Mouse (Mus musculus): Measurements from ENCODE around the gene Brd7. TPM values are rescaled to one million over a fixed set of nuclear protein-coding genes. Genes with fewer than 3 reads are reported as not detected.

The Brd7 gene
- polyA plus RNA-seq, 1 experiment from 2014 or later, result 64.6 TPM

- Histone ChIP-seq H3K4me3 (replicated peaks; ENCODE audit: low read depth, low read length) (no peak overlapping the region), H3K27me3 (ENCODE audit: insufficient read depth, low read length) (no peaks in the 10 kb centered on the region), H3K9me3 (replicated peaks; ENCODE audit: low read length) (no peaks in the 10 kb centered on the region), H3K36me3 (ENCODE audit: insufficient read depth, low read length) (no peaks in the 10 kb centered on the region), H3K27ac (no peak overlapping the region), H3K4me2 (ENCODE audit: low read length) (no peak overlapping the region), H3K9ac (ENCODE audit: low read depth, low read length) (no peak overlapping the region), H3K4me1 (replicated peaks; ENCODE audit: insufficient read depth, low read length) (no peaks in the 10 kb centered on the region; the same call in 1 of the 2 replicates)
- ATAC-seq (replicated peaks; ENCODE audit: low FRiP score, low read depth) (no peak), DNase-seq (ENCODE audit: low spot score) (no peak)
- WGBS, result 86% methylated on average over 10 of the region's 10 CpGs
- no peak for TF ChIP-seq CTCF (IDR thresholded peaks at IDR 0.05; ENCODE audit: low read depth)
Measured at GRCm38 (mm10) chr8:88298733-88299103, 63.3 kb downstream of the Brd7 start.

GRCm38 (mm10) chr8:88297976-88298732, 63.8 kb downstream of the Brd7 start:
- H3K4me3 ChIP-seq (replicated peaks; ENCODE audit: low read depth, low read length), result no peak overlapping the region
- no peaks in the 10 kb centered on the region for H3K27me3 ChIP-seq (ENCODE audit: insufficient read depth, low read length)
- DNase-seq (ENCODE audit: low spot score) (peak; percentile 64), ATAC-seq (replicated peaks; ENCODE audit: low FRiP score, low read depth) (peak; percentile 50; the same call in 1 of the 2 replicates)
- 29% methylated on average over 12 of the region's 12 CpGs for WGBS
- no peaks in the 10 kb centered on the region; the same call in 1 of the 2 replicates for H3K4me1 ChIP-seq (replicated peaks; ENCODE audit: insufficient read depth, low read length)
- no peak overlapping the region for H3K4me2 ChIP-seq (ENCODE audit: low read length)
- TF ChIP-seq CTCF (IDR thresholded peaks at IDR 0.05; ENCODE audit: low read depth), result no peak
- no peak overlapping the region for H3K9ac ChIP-seq (ENCODE audit: low read depth, low read length)
- no peaks in the 10 kb centered on the region for H3K36me3 ChIP-seq (ENCODE audit: insufficient read depth, low read length)
- H3K9me3 ChIP-seq (replicated peaks; ENCODE audit: low read length), result no peaks in the 10 kb centered on the region
- no peak overlapping the region for H3K27ac ChIP-seq

GRCm38 (mm10) chr8:88294977-88295376, 67.0 kb downstream of the Brd7 start:
- Histone ChIP-seq H3K27me3 (ENCODE audit: insufficient read depth, low read length) (no peaks in the 10 kb centered on the region), H3K4me1 (replicated peaks; ENCODE audit: insufficient read depth, low read length) (no peaks in the 10 kb centered on the region; the same call in 1 of the 2 replicates), H3K36me3 (ENCODE audit: insufficient read depth, low read length) (no peaks in the 10 kb centered on the region), H3K4me3 (replicated peaks; ENCODE audit: low read depth, low read length) (no peak overlapping the region), H3K9ac (ENCODE audit: low read depth, low read length) (no peak overlapping the region), H3K9me3 (replicated peaks; ENCODE audit: low read length) (no peaks in the 10 kb centered on the region), H3K27ac (no peak overlapping the region), H3K4me2 (ENCODE audit: low read length) (no peak overlapping the region)
- no peak for DNase-seq (ENCODE audit: low spot score)
- TF ChIP-seq CTCF (IDR thresholded peaks at IDR 0.05; ENCODE audit: low read depth), result no peak
- 75% methylated on average over 2 of the region's 2 CpGs for WGBS
- ATAC-seq (replicated peaks; ENCODE audit: low FRiP score, low read depth), result no peak

GRCm38 (mm10) chr8:88293590-88294356, 68.2 kb downstream of the Brd7 start:
- no peaks in the 10 kb centered on the region for H3K27me3 ChIP-seq (ENCODE audit: insufficient read depth, low read length)
- H3K27ac ChIP-seq, result no peak overlapping the region
- no peaks in the 10 kb centered on the region; the same call in 1 of the 2 replicates for H3K4me1 ChIP-seq (replicated peaks; ENCODE audit: insufficient read depth, low read length)
- no peaks in the 10 kb centered on the region for H3K9me3 ChIP-seq (replicated peaks; ENCODE audit: low read length)
- no peak for ATAC-seq (replicated peaks; ENCODE audit: low FRiP score, low read depth)
- no peak for TF ChIP-seq CTCF (IDR thresholded peaks at IDR 0.05; ENCODE audit: low read depth)
- H3K4me3 ChIP-seq (replicated peaks; ENCODE audit: low read depth, low read length), result no peak overlapping the region
- WGBS, result 89% methylated on average over 9 of the region's 9 CpGs
- H3K4me2 ChIP-seq (ENCODE audit: low read length), result no peak overlapping the region
- DNase-seq (ENCODE audit: low spot score), result no peak
- no peaks in the 10 kb centered on the region for H3K36me3 ChIP-seq (ENCODE audit: insufficient read depth, low read length)
- no peak overlapping the region for H3K9ac ChIP-seq (ENCODE audit: low read depth, low read length)

GRCm38 (mm10) chr8:88292926-88293325, 69.1 kb downstream of the Brd7 start:
- no peak for DNase-seq (ENCODE audit: low spot score)
- H3K4me3 ChIP-seq (replicated peaks; ENCODE audit: low read depth, low read length), result no peak overlapping the region
- H3K36me3 ChIP-seq (ENCODE audit: insufficient read depth, low read length), result no peaks in the 10 kb centered on the region
- H3K27me3 ChIP-seq (ENCODE audit: insufficient read depth, low read length), result no peaks in the 10 kb centered on the region
- H3K4me2 ChIP-seq (ENCODE audit: low read length), result no peak overlapping the region
- H3K9me3 ChIP-seq (replicated peaks; ENCODE audit: low read length), result no peaks in the 10 kb centered on the region
- no peak overlapping the region for H3K27ac ChIP-seq
- TF ChIP-seq CTCF (IDR thresholded peaks at IDR 0.05; ENCODE audit: low read depth), result no peak
- no peak for ATAC-seq (replicated peaks; ENCODE audit: low FRiP score, low read depth)
- H3K9ac ChIP-seq (ENCODE audit: low read depth, low read length), result no peak overlapping the region
- 78% methylated on average over 3 of the region's 3 CpGs for WGBS
- H3K4me1 ChIP-seq (replicated peaks; ENCODE audit: insufficient read depth, low read length), result no peaks in the 10 kb centered on the region; the same call in 1 of the 2 replicates

- no peak overlapping the region for H3K4me3 ChIP-seq (replicated peaks; ENCODE audit: low read depth, low read length)
- H3K27ac ChIP-seq, result no peak overlapping the region
- no peaks in the 10 kb centered on the region for H3K4me1 ChIP-seq (replicated peaks; ENCODE audit: insufficient read depth, low read length)
- H3K27me3 ChIP-seq (ENCODE audit: insufficient read depth, low read length), result no peaks in the 10 kb centered on the region
- H3K9ac ChIP-seq (ENCODE audit: low read depth, low read length), result no peak overlapping the region
- ATAC-seq (replicated peaks; ENCODE audit: low FRiP score, low read depth) (no peak), DNase-seq (ENCODE audit: low spot score) (no peak)
- no peak for TF ChIP-seq CTCF (IDR thresholded peaks at IDR 0.05; ENCODE audit: low read depth)
- 84% methylated on average over 11 of the region's 11 CpGs for WGBS
- no peak overlapping the region for H3K4me2 ChIP-seq (ENCODE audit: low read length)
- no peaks in the 10 kb centered on the region for H3K9me3 ChIP-seq (replicated peaks; ENCODE audit: low read length)
- H3K36me3 ChIP-seq (ENCODE audit: insufficient read depth, low read length), result no peaks in the 10 kb centered on the region
Measured at GRCm38 (mm10) chr8:88291305-88291690, 70.7 kb downstream of the Brd7 start.

Data from kidney, postnatal 0 days (tissue).